Mouse (Mus musculus) thymus, adult 2 months (tissue): ENCODE measurements around the gene Ndufs8.

ENCODE experiments used
- CTCF ChIP-seq: fragments of 200-500 bp; IDR thresholded peaks from 2 replicates; pipeline ENCODE4 v1.5.1; 2012; ENCODE audit warnings: mild to moderate bottlenecking, control low read depth, low read length, moderate library complexity, borderline replicate concordance; ENCODE audit not compliant: control insufficient read depth, poor library complexity, insufficient read depth; ENCODE audit errors: extremely low read depth
- POLR2A ChIP-seq: fragments of 200-500 bp; IDR thresholded peaks from 2 replicates; pipeline ENCODE4 v1.6.1; 2012; ENCODE audit warnings: mild to moderate bottlenecking, low read length, control low read depth, moderate library complexity; ENCODE audit not compliant: control insufficient read depth, poor library complexity, insufficient read depth; ENCODE audit errors: extremely low read depth

GRCm38 (mm10) chr19:3942315-3942714 is 29.7 kb upstream of the Ndufs8 start:
- no peak for TF ChIP-seq CTCF
- TF ChIP-seq POLR2A = no peak
